Mouse (Mus musculus) midbrain, embryonic 11.5 days (tissue): ENCODE data around the gene Uba6. TPM values are rescaled to one million over a fixed set of nuclear protein-coding genes. Genes with fewer than 3 reads are reported as not detected.

Experiments used
- ATAC-seq: fragments of 200-750 bp; cut with Nextera tagmentation; 2 replicates; pipeline ENCODE4 v1.8.0; 2017; ENCODE audit warnings: moderate TSS enrichment, moderate library complexity; ENCODE audit not compliant: low FRiP score
- DNase-seq: peaks from one replicate; pipeline ENCODE4 v3.0.0; 2015; ENCODE audit warnings: low spot score; ENCODE audit errors: missing footprints
- H3K27ac ChIP-seq: fragments of 300-500 bp; sonication (generic); 2 replicates; pipeline ENCODE4 v1.5.1; 2014; ENCODE audit warnings: low read depth, low read length
- H3K27me3 ChIP-seq: fragments of 300-500 bp; sonication (generic); 2 replicates; pipeline ENCODE4 v1.6.1; 2014; ENCODE audit warnings: mild to moderate bottlenecking, low read length, moderate library complexity, mixed read lengths; ENCODE audit not compliant: control insufficient read depth, insufficient read depth
- H3K36me3 ChIP-seq: fragments of 300-500 bp; sonication (generic); 2 replicates; pipeline ENCODE4 v1.6.1; 2014; ENCODE audit warnings: mild to moderate bottlenecking, low read length, moderate library complexity, mixed read lengths; ENCODE audit not compliant: control insufficient read depth, insufficient read depth
- H3K4me1 ChIP-seq: fragments of 300-500 bp; sonication (generic); 2 replicates; pipeline ENCODE4 v1.6.1; 2014; ENCODE audit warnings: low read length; ENCODE audit not compliant: control insufficient read depth, insufficient read depth
- H3K4me2 ChIP-seq: fragments of 300-500 bp; sonication (generic); 2 replicates; pipeline ENCODE4 v1.6.1; 2014; ENCODE audit warnings: mild to moderate bottlenecking, moderate library complexity
- H3K4me3 ChIP-seq: fragments of 300-500 bp; sonication (generic); 2 replicates; pipeline ENCODE4 v1.5.1; 2014; ENCODE audit warnings: low read depth, low read length
- H3K9ac ChIP-seq: fragments of 300-500 bp; sonication (generic); 2 replicates; pipeline ENCODE4 v1.6.1; 2014; ENCODE audit warnings: low read length
- H3K9me3 ChIP-seq: fragments of 300-500 bp; sonication (generic); 2 replicates; pipeline ENCODE4 v1.6.1; 2016; ENCODE audit warnings: low read length; ENCODE audit not compliant: control insufficient read depth
- WGBS: fragments of 180-500 bp; shearing (Covaris S2); extraction: QIAGEN DNeasy Blood & Tissue Kit; methylation state at CpG from one replicate; pipeline ENCODE4 v1.1.7; 2014; 5-methylcytosine and 5-hydroxymethylcytosine counted together
- polyA plus RNA-seq: library from polyadenylated mRNA; unstranded; fragments of >200 nt; fragmentation: Nextera tagmentation; extraction: Ambion mirVana; gene quantifications from 2 replicates; pipeline ENCODE4 v1.2.1, GENCODE M21; 2014

Gene Uba6
- polyA plus RNA-seq, 1 experiment from 2014 or later, result 26.9 TPM

DNA sequence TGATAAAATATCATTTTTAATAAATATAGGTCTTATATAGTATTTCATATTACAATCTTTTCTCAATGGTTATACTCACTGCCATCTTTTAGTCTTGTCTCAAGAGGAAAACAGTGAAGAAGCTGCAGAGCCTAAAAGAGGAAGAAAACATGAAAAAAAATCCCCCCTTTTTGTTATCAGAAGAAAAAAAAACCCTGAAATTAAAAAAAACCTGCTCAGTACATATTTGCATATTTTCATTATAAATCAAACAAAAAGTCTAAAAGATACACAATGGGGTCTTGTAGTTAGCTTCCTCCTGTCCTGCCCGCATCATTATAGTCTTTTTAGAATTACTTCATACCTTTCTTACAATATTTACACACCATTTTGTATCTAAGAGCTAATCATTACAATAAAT, 43.9 kb downstream of the Uba6 start:
- DNase-seq, result no peak
- Histone ChIP-seq H3K36me3 (no peaks in the 10 kb centered on the region), H3K27ac (no peak overlapping the region), H3K9me3 (no peaks in the 10 kb centered on the region), H3K9ac (no peak overlapping the region), H3K27me3 (no peaks in the 10 kb centered on the region), H3K4me3 (no peak overlapping the region), H3K4me2 (no peak overlapping the region), H3K4me1 (no peaks in the 10 kb centered on the region)
- ATAC-seq, result no peak
- WGBS, result 96% methylated on average over 1 of the region's 1 CpGs

DNA sequence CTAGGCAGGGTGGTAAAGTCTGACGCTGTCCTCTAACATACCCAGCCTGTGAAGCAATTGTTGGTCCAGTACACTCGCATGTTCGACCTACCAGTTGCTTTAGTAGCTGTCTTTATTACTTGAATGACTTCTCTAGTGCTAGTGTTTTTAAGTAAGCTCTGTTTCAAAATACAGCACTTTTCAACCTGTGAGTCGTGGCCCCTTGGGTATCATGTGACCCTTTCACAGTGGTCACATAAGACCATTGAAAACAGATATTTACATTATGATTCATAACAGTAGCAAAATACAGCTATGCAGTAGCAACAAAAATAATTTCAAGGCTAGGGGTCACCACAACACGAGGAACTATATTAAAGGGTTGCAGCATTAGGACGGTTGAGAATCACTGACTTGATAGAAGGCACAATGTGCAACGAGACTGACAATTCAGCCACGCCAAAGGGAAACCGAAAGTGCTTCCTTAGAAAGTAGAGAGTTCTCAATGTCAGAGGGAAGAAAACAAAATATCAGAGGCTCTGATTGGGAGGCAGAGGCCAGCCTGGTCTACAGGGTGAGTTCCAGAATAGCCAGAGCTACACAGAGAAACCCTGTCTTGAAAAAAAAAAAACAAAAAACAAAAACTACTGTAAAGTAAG, 54.0 kb downstream of the Uba6 start:
- no peak for DNase-seq
- Histone ChIP-seq H3K4me1 (no peaks in the 10 kb centered on the region), H3K9ac (no peak overlapping the region), H3K4me3 (no peak overlapping the region), H3K27me3 (no peaks in the 10 kb centered on the region), H3K36me3 (no peaks in the 10 kb centered on the region), H3K27ac (no peak overlapping the region), H3K9me3 (no peaks in the 10 kb centered on the region), H3K4me2 (no peak overlapping the region)
- 94% methylated on average over 9 of the region's 9 CpGs for WGBS
- no peak for ATAC-seq

DNA sequence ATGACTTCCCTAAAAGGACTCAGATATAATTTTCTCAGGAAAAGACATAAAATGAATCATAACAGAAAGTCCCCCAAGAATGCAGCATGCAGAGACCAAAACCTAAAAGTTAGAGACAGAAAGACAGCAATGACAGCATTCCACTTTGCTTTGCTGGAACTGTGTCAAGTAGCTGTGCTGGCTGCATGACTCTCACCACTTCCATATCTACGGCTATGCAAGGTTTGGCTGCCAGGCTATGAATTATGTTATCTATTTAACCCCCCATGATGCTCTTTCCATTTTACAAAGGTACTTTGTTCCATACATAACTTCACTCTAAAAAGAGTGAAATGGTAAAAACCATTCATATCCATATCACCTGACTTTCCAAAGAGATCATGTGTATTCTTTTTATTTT, 58.6 kb downstream of the Uba6 start:
- no peak overlapping the region for H3K4me2 ChIP-seq
- H3K9ac ChIP-seq, result no peak overlapping the region
- WGBS, result 80% methylated on average over 1 of the region's 1 CpGs
- no peaks in the 10 kb centered on the region for H3K27me3 ChIP-seq
- DNase-seq (no peak), ATAC-seq (no peak)
- no peaks in the 10 kb centered on the region for H3K9me3 ChIP-seq
- H3K36me3 ChIP-seq, result no peaks in the 10 kb centered on the region
- H3K27ac ChIP-seq, result no peak overlapping the region
- no peaks in the 10 kb centered on the region for H3K4me1 ChIP-seq
- H3K4me3 ChIP-seq, result no peak overlapping the region

DNA sequence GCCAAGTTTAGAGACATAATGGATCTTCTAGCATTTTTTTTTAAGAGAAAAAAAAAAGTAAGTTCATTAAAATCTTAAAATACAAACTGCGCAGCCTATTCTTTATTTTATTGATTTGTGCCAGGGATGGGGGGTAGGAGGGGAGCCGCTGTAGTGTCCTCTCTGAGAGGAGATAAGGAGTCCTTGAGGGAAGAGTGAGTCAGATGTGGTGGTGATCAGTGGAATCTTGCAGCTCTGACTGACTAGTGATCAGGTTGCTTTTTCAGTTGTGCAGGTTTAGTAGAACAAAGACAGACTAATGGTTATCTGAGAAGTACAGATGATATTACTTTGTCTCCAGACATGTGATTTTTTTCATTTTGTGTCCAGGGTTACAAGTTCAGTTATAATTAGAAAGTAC, 59.6 kb downstream of the Uba6 start:
- Histone ChIP-seq H3K9ac (no peak overlapping the region), H3K27ac (no peak overlapping the region), H3K4me1 (no peaks in the 10 kb centered on the region), H3K4me3 (no peak overlapping the region), H3K36me3 (no peaks in the 10 kb centered on the region), H3K9me3 (no peaks in the 10 kb centered on the region), H3K27me3 (no peaks in the 10 kb centered on the region), H3K4me2 (no peak overlapping the region)
- peak; percentile 75 for DNase-seq
- WGBS, result 94% methylated on average over 2 of the region's 2 CpGs
- no peak for ATAC-seq

DNA sequence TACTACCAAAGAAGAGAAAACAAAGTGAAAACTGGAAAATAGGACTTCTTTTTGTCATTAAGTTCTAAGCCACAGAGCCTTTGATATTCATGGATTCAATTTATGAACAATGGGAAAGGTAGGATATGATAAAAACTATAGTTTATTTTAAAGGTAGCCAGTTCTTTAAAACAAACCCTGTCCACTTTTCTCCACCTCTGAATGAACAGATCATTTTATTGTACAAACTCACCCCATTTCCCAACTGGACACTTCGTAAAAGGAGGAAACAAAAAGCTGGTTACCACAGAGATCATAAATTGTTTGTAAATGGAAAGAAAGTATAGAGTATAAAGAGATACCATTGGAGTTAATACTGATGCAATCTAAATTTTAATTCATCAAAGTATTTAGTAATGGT, 61.5 kb downstream of the Uba6 start:
- Histone ChIP-seq H3K4me2 (no peak overlapping the region), H3K9me3 (no peaks in the 10 kb centered on the region), H3K27ac (no peak overlapping the region), H3K9ac (no peak overlapping the region), H3K4me1 (no peaks in the 10 kb centered on the region), H3K4me3 (no peak overlapping the region), H3K36me3 (no peaks in the 10 kb centered on the region), H3K27me3 (no peaks in the 10 kb centered on the region)
- DNase-seq (peak; percentile 75), ATAC-seq (no peak)
- WGBS, result 96% methylated on average over 1 of the region's 1 CpGs

DNA sequence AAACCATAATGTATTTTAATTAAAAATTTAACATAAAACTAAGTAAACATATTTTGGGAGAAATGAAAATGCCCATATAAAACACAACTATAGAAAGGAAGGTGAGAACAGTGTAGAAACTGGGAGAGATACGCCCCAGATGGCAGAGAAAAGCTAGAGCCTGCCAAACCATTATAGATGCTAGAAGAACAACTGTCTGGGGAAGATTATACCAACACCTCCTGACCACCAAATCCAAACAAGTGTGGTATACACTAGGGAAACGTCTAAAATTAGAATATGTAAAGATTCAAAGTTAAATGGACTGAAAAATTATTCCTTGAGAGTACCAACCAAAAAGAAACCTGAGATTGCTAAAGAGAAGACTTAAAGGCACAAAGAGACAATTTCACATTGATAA, 66.0 kb downstream of the Uba6 start:
- H3K4me1 ChIP-seq, result no peaks in the 10 kb centered on the region
- H3K27ac ChIP-seq, result no peak overlapping the region
- ATAC-seq (no peak), DNase-seq (peak; percentile 21)
- H3K36me3 ChIP-seq, result no peaks in the 10 kb centered on the region
- no peaks in the 10 kb centered on the region for H3K9me3 ChIP-seq
- 86% methylated on average over 2 of the region's 2 CpGs for WGBS
- no peak overlapping the region for H3K4me3 ChIP-seq
- H3K9ac ChIP-seq, result no peak overlapping the region
- H3K27me3 ChIP-seq, result no peaks in the 10 kb centered on the region
- H3K4me2 ChIP-seq, result no peak overlapping the region

DNA sequence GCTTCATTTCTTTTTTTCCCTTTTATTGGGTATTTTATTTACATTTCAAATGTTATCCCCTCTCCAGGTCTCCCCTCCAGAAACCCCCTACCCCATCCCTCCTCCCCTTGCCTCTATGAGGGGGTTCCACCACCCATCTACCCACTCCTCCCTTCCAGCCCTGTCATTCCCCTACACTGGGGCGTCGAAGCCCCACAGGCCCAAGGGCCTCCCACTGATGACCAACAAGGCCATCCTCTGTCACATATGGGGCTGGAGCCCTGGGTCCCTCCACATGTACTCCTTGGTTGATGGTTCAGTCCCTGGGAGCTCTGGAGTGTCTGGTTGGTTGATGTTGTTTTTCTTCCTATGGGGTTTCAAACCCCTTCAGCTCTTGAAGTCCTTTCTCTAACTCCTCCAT, 70.4 kb downstream of the Uba6 start:
- Histone ChIP-seq H3K27ac (no peak overlapping the region), H3K4me3 (no peak overlapping the region), H3K9ac (no peak overlapping the region), H3K27me3 (no peaks in the 10 kb centered on the region), H3K4me2 (no peak overlapping the region), H3K4me1 (no peaks in the 10 kb centered on the region), H3K36me3 (no peaks in the 10 kb centered on the region), H3K9me3 (no peaks in the 10 kb centered on the region)
- ATAC-seq, result no peak
- DNase-seq, result peak; percentile 77
- WGBS, result 90% methylated on average over 2 of the region's 2 CpGs

DNA sequence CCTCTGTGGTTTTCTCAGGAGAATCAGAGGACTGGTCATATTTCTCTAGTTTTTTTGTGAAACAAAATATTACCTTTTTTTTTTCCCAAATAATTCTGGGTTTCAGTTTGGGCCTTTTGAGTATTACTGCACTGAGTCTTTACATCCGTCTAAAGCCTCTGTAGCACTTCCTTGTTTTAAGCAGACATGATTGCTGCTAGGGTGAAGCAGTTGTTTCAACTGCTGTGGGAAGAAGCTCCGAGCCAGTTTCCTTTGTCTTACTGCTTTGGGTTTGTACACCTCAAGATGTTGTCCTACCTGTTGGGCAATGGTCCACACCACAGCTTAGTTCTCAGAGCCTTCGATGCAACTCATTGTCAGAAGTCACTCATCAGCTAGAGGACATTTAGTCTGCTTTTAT, 72.0 kb downstream of the Uba6 start:
- Histone ChIP-seq H3K27ac (no peak overlapping the region), H3K9me3 (no peaks in the 10 kb centered on the region), H3K4me3 (no peak overlapping the region), H3K27me3 (no peaks in the 10 kb centered on the region), H3K4me2 (no peak overlapping the region), H3K9ac (no peak overlapping the region), H3K36me3 (no peaks in the 10 kb centered on the region), H3K4me1 (no peaks in the 10 kb centered on the region)
- WGBS, result 81% methylated on average over 3 of the region's 3 CpGs
- ATAC-seq (no peak), DNase-seq (no peak)

DNA sequence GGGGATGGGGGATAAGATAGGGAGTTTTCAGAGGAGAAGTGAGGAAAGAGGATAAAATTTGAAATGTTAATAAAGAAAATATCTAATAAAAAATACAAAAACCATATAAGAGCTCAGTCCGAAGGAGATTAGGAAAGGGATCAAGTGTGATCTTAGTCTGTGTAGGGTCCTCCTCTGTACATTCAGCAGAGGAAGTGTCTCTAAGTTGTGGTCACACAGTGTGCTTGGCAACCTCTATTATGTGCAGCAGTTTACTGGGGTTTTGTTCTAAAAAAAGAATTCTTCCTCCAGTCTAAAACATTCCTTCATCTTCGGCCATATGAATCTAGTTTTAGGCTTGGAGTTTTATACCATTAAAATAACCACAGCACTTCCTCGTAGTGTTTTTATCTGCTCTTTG, 73.6 kb downstream of the Uba6 start:
- no peak overlapping the region for H3K4me3 ChIP-seq
- no peak for ATAC-seq

More for the DNA sequence above, 73.6 kb downstream of the Uba6 start:
- Histone ChIP-seq H3K9ac (no peak overlapping the region), H3K27me3 (no peaks in the 10 kb centered on the region), H3K27ac (no peak overlapping the region), H3K9me3 (no peaks in the 10 kb centered on the region), H3K36me3 (no peaks in the 10 kb centered on the region), H3K4me1 (no peaks in the 10 kb centered on the region), H3K4me2 (no peak overlapping the region)
- DNase-seq, result no peak
- 90% methylated on average over 3 of the region's 3 CpGs for WGBS
